Mouse (Mus musculus) small intestine, adult 2 months (tissue): ENCODE data around the gene Lix1.

Experiments
- CTCF ChIP-seq: fragments of 200-500 bp; IDR thresholded peaks from 2 replicates; pipeline ENCODE4 v1.5.1; 2012; ENCODE audit warnings: low read depth, mild to moderate bottlenecking, control low read depth, inconsistent platforms, low read length, moderate library complexity, mixed read lengths; ENCODE audit not compliant: insufficient replicate concordance, insufficient read length; ENCODE audit errors: extremely low read depth
- POLR2A ChIP-seq: fragments of 200-500 bp; IDR thresholded peaks from 2 replicates; pipeline ENCODE4 v1.6.1; 2012; ENCODE audit warnings: low read depth, mild to moderate bottlenecking, control low read depth, inconsistent platforms, low read length, moderate library complexity

GRCm38 (mm10) chr17:17490820-17491621 lies 88.5 kb downstream of the Lix1 start:
- TF ChIP-seq POLR2A (no peak), CTCF (no peak)
